Mouse (Mus musculus): ENCODE results near the gene Rnase12. TPM values are rescaled to one million over a fixed set of nuclear protein-coding genes. Genes with fewer than 3 reads are reported as not detected.

Rnase12 gene
- polyA plus RNA-seq, 1 experiment = not detected

- TF ChIP-seq TAL1 (IDR thresholded peaks at IDR 0.05; ENCODE audit: low read length) (no peak), GATA1 (IDR thresholded peaks at IDR 0.05; ENCODE audit: low read length) (no peak)
- H3K9me3 ChIP-seq (ENCODE audit: control insufficient read depth, low read length) = no peaks in the 10 kb centered on the region
- peaks cover 14% of the 10 kb centered on the region for H3K27me3 ChIP-seq (ENCODE audit: control insufficient read depth)
- H3K4me1 ChIP-seq (ENCODE audit: control insufficient read depth) = peaks cover 20% of the 10 kb centered on the region
- no peaks in the 10 kb centered on the region for H3K36me3 ChIP-seq (ENCODE audit: control insufficient read depth)
- H3K4me3 ChIP-seq (replicated peaks) = no peak overlapping the region
Observed at GRCm38 (mm10) chr14:51094096-51094875, 36.8 kb upstream of the Rnase12 start.

GRCm38 (mm10) chr14:51093496-51093895 lies 36.0 kb upstream of the Rnase12 start:
- peaks cover 14% of the 10 kb centered on the region for H3K27me3 ChIP-seq (ENCODE audit: control insufficient read depth)
- peaks cover 27% of the 10 kb centered on the region for H3K4me1 ChIP-seq (ENCODE audit: control insufficient read depth)
- no peaks in the 10 kb centered on the region for H3K36me3 ChIP-seq (ENCODE audit: control insufficient read depth)
- no peak overlapping the region for H3K4me3 ChIP-seq (replicated peaks)
- H3K9me3 ChIP-seq (ENCODE audit: control insufficient read depth, low read length) = no peaks in the 10 kb centered on the region
- TF ChIP-seq GATA1 (IDR thresholded peaks at IDR 0.05; ENCODE audit: low read length) = no peak
- no peak for TF ChIP-seq TAL1 (IDR thresholded peaks at IDR 0.05; ENCODE audit: low read length)

- H3K4me3 ChIP-seq (replicated peaks) = no peak overlapping the region
- peaks cover 14% of the 10 kb centered on the region for H3K27me3 ChIP-seq (ENCODE audit: control insufficient read depth)
- H3K4me1 ChIP-seq (ENCODE audit: control insufficient read depth) = peaks cover 38% of the 10 kb centered on the region
- no peak for TF ChIP-seq TAL1 (IDR thresholded peaks at IDR 0.05; ENCODE audit: low read length)
- no peak for TF ChIP-seq GATA1 (IDR thresholded peaks at IDR 0.05; ENCODE audit: low read length)
- H3K9me3 ChIP-seq (ENCODE audit: control insufficient read depth, low read length) = no peaks in the 10 kb centered on the region
- no peaks in the 10 kb centered on the region for H3K36me3 ChIP-seq (ENCODE audit: control insufficient read depth)
Observed at GRCm38 (mm10) chr14:51092073-51092620, 34.7 kb upstream of the Rnase12 start.

GRCm38 (mm10) chr14:51090921-51091900 lies 33.8 kb upstream of the Rnase12 start, which contains the start of the genes Rnase4 and Ang:
Gene Rnase4, plus strand, starts transcription at chr14:51091077.
Gene Ang, plus strand, starts transcription at chr14:51091150.
- H3K4me1 ChIP-seq (ENCODE audit: control insufficient read depth) = peaks cover 46% of the 10 kb centered on the region
- H3K27me3 ChIP-seq (ENCODE audit: control insufficient read depth) = peaks cover 14% of the 10 kb centered on the region
- no peak for TF ChIP-seq TAL1 (IDR thresholded peaks at IDR 0.05; ENCODE audit: low read length)
- TF ChIP-seq GATA1 (IDR thresholded peaks at IDR 0.05; ENCODE audit: low read length) = no peak
- no peaks in the 10 kb centered on the region for H3K9me3 ChIP-seq (ENCODE audit: control insufficient read depth, low read length)
- H3K4me3 ChIP-seq (replicated peaks) = peak within 1 kb of the TSS; percentile 80
- H3K36me3 ChIP-seq (ENCODE audit: control insufficient read depth) = no peaks in the 10 kb centered on the region

- TF ChIP-seq TAL1 (IDR thresholded peaks at IDR 0.05; ENCODE audit: low read length) (no peak), GATA1 (IDR thresholded peaks at IDR 0.05; ENCODE audit: low read length) (no peak)
- peak overlapping the region; percentile 80 for H3K4me3 ChIP-seq (replicated peaks)
- H3K9me3 ChIP-seq (ENCODE audit: control insufficient read depth, low read length) = no peaks in the 10 kb centered on the region
- peaks cover 14% of the 10 kb centered on the region for H3K27me3 ChIP-seq (ENCODE audit: control insufficient read depth)
- peaks cover 56% of the 10 kb centered on the region for H3K4me1 ChIP-seq (ENCODE audit: control insufficient read depth)
- no peaks in the 10 kb centered on the region for H3K36me3 ChIP-seq (ENCODE audit: control insufficient read depth)
Observed at GRCm38 (mm10) chr14:51090077-51090781, 32.8 kb upstream of the Rnase12 start.

GRCm38 (mm10) chr14:51089674-51090076 lies 32.2 kb upstream of the Rnase12 start:
- peaks cover 62% of the 10 kb centered on the region for H3K4me1 ChIP-seq (ENCODE audit: control insufficient read depth)
- H3K27me3 ChIP-seq (ENCODE audit: control insufficient read depth) = peaks cover 14% of the 10 kb centered on the region
- H3K9me3 ChIP-seq (ENCODE audit: control insufficient read depth, low read length) = no peaks in the 10 kb centered on the region
- TF ChIP-seq GATA1 (IDR thresholded peaks at IDR 0.05; ENCODE audit: low read length) (no peak), TAL1 (IDR thresholded peaks at IDR 0.05; ENCODE audit: low read length) (no peak)
- no peaks in the 10 kb centered on the region for H3K36me3 ChIP-seq (ENCODE audit: control insufficient read depth)
- peak overlapping the region; percentile 80 for H3K4me3 ChIP-seq (replicated peaks)

- H3K27me3 ChIP-seq (ENCODE audit: control insufficient read depth) = peaks cover 14% of the 10 kb centered on the region
- TF ChIP-seq TAL1 (IDR thresholded peaks at IDR 0.05; ENCODE audit: low read length) (no peak), GATA1 (IDR thresholded peaks at IDR 0.05; ENCODE audit: low read length) (peak; percentile 78)
- H3K4me1 ChIP-seq (ENCODE audit: control insufficient read depth) = peaks cover 67% of the 10 kb centered on the region
Observed at GRCm38 (mm10) chr14:51088970-51089673, 31.7 kb upstream of the Rnase12 start.

More at GRCm38 (mm10) chr14:51088970-51089673, 31.7 kb upstream of the Rnase12 start:
- Histone ChIP-seq H3K4me3 (replicated peaks) (peak overlapping the region; percentile 80), H3K36me3 (ENCODE audit: control insufficient read depth) (no peaks in the 10 kb centered on the region), H3K9me3 (ENCODE audit: control insufficient read depth, low read length) (no peaks in the 10 kb centered on the region)

Measured in erythroblast, embryonic 14.5 days (primary cell).